Mouse (Mus musculus) embryonic fibroblast, embryonic 13.5 days (primary cell): Measurements from ENCODE around the gene P2rx4.

Source experiments
- CTCF ChIP-seq: IDR thresholded peaks from 2 replicates; pipeline ENCODE4 v1.5.1; 2011; ENCODE audit warnings: mild to moderate bottlenecking, control low read depth, low read length, moderate library complexity, borderline replicate concordance; ENCODE audit not compliant: insufficient read depth
- POLR2A ChIP-seq: IDR thresholded peaks from 2 replicates; pipeline ENCODE4 v1.6.1; 2011; ENCODE audit warnings: low read depth, mild to moderate bottlenecking, control low read depth, low read length, moderate library complexity

DNA sequence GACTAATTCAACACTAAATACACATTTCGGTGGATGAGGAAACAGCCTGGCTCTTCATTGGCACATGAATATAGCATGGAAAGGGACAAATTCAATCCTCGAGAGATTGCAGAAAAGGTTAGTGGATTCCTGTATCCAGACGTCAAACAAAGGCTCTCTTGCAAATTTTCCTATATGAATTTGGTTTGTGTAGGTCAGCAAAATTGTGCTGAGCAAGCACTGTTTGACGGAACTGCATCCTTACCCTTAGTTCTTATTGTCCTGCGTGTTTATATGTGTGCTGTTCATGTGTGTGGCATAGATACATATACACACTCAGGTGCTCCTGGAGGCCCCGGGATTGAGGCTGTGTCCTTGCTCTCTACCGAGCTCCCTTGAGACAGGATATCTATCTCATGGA, 18.2 kb upstream of the P2rx4 start:
- no peak for TF ChIP-seq CTCF
- no peak for TF ChIP-seq POLR2A
